Mouse (Mus musculus): ENCODE measurements at regions not wholly inside any gene's neighbourhood (a gene's known extent, or its start where the extent isn't known, plus 50 kb on each side); places are given as distances from the start of the nearest gene placed in this dataset.

DNA sequence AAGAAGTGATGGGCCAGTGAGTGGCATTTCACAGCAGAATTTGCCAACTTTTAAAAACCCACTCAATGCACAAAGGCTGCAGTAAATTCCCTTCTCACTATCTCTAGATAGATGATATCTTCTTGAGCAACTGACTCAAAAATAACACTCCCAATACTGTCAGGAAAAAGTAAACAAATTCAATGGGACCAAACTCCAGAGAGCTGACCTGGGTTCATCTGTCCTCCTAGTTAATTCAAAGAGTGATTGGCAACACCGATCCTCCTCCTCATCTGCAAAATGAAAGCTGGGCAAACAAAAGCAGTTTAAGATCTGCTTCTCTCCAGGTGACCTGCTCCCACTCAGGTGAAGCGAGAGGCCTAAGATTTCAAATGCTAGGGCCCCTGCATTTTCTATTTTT lies 747.3 kb downstream of the 1700064H15Rik start:
- TF ChIP-seq CTCF (IDR thresholded peaks at IDR 0.05; ENCODE audit: control insufficient read depth, insufficient read depth, insufficient replicate concordance, low read depth, low read length) (no peak), POLR2A (IDR thresholded peaks at IDR 0.05; ENCODE audit: control insufficient read depth, low read depth, low read length) (no peak)

Data from testis, adult 2 months (tissue).